Mouse (Mus musculus): ENCODE data around the gene Mat2a.

GRCm38 (mm10) chr6:72480422-72480702 is 41.0 kb upstream of the Mat2a start:
- TF ChIP-seq EP300 (IDR thresholded peaks at IDR 0.05; ENCODE audit: low read depth in 1 of 2, low read length in 2 of 2) (peak in 1 of 2 experiments; percentile 24; a peak in 2 of 4 replicates), MXI1 (IDR thresholded peaks at IDR 0.05; ENCODE audit: low read depth, low read length) (no peak; the same call in 1 of the 2 replicates), ELF1 (IDR thresholded peaks at IDR 0.05; ENCODE audit: low read depth, low read length) (peak; percentile 68), POLR2A (IDR thresholded peaks at IDR 0.05; ENCODE audit: control insufficient read depth in 1 of 2, insufficient read depth in 1 of 2, low read depth in 1 of 2, low read length in 2 of 2, poor library complexity in 1 of 2) (no peak)

Measured in MEL (cell line).